Mouse (Mus musculus): ENCODE data around the gene Aprt.
"Not testable (repeated sequence)": the region's sequence is repeated elsewhere in the genome, so short reads cannot be mapped to it uniquely, and the experiment has no call there.

Aprt gene

DNA sequence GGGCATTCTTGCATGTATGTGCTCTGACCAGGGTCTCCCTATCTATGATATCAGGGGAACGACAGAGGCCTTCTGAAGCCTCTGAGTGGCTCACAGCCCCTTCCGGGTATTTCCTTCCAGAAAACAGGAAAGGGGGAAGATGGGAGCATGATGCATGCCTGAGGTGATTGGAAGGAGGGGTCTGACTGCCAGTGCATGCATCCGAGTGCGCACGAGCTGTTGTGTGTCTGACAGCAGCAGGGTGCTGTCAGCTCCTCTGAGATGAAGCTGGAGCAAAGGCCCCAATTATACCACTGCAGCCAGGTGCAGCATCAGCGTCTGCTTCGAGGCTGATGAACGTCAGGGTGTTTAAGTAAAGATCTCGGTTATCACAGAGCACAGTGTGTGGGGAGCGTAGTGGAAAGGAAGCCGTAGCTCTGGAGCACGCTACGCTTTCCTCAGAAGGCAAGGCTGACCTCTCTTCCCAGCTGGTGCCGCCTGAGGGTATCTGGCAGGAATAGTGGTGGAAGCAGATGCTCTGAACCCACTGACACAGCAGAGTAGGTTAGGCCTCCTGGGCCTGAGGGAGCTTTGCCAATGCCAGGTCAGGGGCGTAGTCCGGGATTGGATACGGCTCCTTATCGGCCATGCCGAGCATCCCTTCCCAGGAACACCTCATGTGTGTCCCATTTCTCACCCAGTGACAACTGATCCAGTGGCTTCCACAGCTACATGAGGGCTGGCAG is 17.2 kb upstream of the Aprt start:
- in situ Hi-C loops (cut with MboI; ENCODE audit: unreplicated experiment in 2 of 2) = no loop called here

DNA sequence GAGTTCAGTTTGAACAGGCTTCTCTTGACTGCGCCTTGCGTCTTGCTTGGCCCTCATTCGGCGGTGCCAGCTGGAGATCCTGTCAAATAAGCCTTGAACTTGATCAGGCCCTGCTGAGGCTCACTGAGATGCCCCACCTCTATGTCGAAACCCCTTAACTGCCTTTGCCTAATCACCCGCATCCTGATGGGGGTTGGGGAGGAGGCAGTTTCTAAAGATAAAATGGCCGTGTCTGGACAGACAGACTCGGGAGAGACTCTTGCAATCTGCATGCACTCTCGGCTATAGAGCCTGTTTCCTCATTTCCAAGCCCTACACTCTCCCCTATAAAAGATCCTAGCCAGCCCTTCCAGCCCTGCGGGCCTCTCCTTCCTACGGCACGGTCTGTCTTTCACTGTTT is 16.5 kb upstream of the Aprt start:
- in situ Hi-C loops (cut with MboI; ENCODE audit: unreplicated experiment in 2 of 2) = no loop called here

DNA sequence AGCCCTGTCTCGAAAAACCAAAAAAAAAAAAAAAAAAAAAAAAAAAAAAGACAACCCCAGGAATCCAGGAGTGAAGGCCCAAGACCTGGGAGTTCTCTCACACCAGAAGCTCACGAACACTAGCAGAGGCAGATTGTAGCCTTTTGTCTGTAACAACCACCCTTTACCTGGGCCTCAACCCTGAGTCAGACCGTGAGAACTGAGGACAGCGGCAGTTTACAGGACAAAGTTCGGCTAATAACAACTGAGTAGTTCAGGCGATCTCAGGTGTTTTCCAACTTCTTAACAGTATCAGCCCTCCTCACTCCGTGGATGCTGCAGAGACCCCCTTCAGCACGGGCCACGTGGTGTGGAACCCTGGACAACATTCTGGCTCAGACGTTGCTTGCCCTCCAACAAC is 10.0 kb upstream of the Aprt start:
- in situ Hi-C loops (cut with MboI; ENCODE audit: unreplicated experiment in 2 of 2) = no loop called here

DNA sequence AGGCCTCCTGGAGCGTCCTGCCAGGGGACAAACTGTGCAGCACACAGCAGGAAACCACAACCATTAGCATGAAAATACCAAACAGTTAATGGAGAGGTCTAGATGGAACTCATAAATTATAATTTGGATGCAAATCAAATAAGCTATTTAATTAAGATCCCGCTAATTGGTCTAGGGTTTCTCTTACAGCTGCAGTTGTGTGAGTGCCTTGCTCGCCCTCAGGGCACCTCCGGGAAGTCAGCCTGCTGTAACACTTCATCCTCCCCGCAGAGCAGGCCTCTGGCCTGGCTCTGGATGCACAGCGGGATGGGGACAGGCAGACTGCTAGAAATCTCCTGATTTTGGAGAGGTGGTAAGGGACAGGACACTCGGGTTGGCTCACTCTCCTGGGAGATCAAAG is 9.5 kb upstream of the Aprt start:
- in situ Hi-C loops (cut with MboI; ENCODE audit: unreplicated experiment in 2 of 2) = no loop called here

DNA sequence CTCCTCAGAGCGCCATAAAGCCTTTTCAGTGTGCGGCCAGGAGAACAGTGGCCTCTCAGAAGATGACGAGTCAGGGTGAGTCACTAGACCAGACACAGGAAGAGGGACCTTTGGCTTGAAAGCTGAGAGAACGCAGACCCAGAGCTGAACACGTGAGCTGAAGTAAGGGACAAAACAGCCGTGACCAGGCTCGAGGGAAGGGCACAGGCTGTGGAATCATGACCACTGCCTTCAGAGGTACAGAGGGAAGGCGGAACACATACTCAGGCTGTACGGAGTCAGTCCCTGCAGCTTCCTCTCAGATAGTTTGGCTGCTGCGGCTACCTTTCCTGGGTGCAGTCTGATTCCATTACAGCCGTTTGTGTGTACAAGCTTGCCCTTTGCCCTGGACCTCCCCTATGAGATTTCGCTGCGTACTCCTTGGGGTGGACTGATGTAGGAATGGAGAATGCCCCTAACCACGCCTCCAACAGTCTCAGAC is 8.7 kb upstream of the Aprt start:
- in situ Hi-C loops (cut with MboI; ENCODE audit: unreplicated experiment in 2 of 2) = no loop called here

- in situ Hi-C loops (cut with MboI; ENCODE audit: unreplicated experiment in 2 of 2) = no loop called here
These were observed 8.3 kb upstream of the Aprt start for GRCm38 (mm10) chr8:122584981-122585380.

GRCm38 (mm10) chr8:122580926-122581325 is 4.2 kb upstream of the Aprt start:
- in situ Hi-C loops (cut with MboI; ENCODE audit: unreplicated experiment in 2 of 2) = no loop called here

- in situ Hi-C loops (cut with MboI; ENCODE audit: unreplicated experiment in 2 of 2) = no loop called here
These were observed 2.5 kb upstream of the Aprt start for GRCm38 (mm10) chr8:122579196-122579595.

DNA sequence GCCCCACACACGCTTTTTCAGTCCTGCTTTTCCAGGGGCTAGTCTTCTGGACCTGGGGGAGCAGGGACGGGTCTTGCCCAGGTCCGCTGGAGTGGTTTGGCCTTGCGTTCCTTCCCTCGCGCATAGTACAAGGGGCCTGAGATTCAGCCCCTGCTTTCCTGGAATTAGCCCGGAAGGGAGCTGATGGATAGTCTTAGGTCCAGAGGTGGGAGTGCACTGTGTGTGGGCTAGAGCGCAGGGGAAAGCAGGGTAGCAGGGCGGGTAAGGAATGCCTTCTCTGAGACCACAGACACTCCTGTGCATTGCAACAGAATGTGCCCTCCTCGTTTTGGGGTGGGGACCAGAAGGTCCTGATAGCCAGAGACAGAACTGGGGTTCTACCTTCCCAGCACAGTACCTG is 407 bp upstream of the Aprt start:
- in situ Hi-C loops (cut with MboI; ENCODE audit: unreplicated experiment in 2 of 2) = no loop called here

DNA sequence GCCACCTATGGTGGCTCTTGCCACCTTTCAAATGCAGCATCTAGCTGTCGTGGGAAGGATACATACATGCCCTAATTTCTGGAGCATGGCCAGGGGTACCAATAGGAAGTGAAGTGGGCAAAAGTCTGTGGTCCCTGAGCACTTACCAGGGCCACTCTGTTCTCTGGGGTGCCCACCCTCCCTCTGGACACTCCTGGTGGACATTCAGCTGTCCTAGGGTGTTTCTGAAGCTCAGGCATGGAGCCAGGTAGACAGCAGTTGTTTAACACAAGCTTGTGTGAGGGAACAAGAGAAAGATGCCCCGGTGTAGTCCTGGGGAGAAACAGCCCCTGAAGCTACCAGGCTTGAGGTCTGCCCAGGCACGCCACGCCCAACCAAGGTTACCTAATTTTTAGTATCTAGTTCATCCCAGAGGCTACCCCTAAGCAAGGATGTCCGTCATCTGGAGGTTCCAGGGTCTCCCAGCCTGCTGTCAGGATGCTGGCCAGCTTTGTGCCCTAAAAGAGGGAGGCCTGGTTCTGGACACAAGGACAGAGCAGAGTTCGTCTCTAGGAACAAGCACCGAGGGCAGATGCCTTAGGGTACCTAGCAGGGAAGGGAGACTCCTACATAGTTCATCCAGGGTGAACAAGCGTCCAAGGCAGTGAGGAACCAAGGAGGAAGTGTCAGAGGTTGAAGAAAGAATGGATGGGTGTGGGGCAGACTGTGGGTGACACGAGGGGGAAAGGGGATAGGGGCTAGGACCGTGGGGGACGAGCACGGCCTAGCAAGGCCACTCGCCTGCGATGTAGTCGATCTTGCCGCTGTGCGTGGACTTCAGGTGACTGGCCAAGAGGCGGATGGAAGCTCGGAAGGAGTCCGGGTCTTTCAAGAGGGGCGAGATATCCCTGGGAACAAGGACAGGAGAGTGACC is 718 bp downstream of the Aprt start:
- in situ Hi-C loops (cut with MboI; ENCODE audit: unreplicated experiment in 2 of 2) = no loop called here

- in situ Hi-C loops (cut with MboI; ENCODE audit: unreplicated experiment in 2 of 2) = no loop called here
These were observed 1.4 kb downstream of the Aprt start for GRCm38 (mm10) chr8:122575286-122575685.

DNA sequence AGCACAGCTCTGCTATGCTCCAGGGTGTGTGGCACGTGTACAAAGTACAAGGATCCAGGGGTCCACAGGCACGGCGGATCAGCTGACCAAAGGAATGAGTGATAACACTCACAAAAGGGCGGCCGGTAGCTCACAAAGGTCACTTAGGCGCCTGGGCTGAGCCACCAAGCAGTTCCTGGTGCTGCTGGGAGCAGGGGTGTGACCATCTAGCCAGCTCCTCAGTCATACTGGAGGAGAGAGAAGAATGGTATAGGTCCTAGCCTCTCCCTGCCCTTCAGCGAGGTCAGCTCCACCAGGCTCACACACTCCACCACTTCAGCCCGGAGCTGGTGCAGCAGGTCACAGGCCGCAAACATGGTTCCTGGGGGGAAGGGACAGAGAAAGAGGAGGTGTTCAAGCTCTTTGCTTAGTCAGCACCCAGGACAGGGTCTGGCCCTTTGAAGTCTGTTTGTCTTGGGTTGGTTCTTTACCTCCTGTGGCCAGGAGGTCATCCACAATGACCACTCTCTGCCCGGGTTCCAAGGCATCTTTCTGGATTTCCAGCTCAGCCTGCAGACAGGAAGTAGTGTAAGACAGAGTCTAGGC is 1.9 kb downstream of the Aprt start:
- in situ Hi-C loops (cut with MboI; ENCODE audit: unreplicated experiment in 2 of 2) = no loop called here

DNA sequence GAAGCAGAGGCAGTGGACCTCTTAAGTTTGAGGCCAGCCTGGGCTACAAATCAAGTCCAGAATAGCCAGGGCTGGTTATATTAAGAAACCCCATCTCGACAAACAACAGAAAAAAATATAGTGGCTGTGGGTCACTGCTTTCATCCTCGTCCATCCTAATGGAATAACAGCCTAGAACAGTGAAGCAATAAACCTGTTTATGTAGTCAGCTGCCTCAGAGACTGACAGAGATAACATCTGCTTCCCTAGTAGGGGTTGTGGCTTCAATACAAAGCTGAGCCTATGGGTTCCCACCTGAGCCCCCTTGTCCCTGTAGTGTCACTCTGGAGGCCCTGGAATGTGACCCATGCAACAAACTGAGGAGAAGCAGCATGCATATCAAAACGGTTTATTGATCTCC is 2.4 kb downstream of the Aprt start:
- in situ Hi-C loops (cut with MboI; ENCODE audit: unreplicated experiment in 2 of 2) = no loop called here

- in situ Hi-C loops (cut with MboI; ENCODE audit: unreplicated experiment in 2 of 2) = no loop called here
These were observed 3.1 kb downstream of the Aprt start for GRCm38 (mm10) chr8:122573577-122573976.

DNA sequence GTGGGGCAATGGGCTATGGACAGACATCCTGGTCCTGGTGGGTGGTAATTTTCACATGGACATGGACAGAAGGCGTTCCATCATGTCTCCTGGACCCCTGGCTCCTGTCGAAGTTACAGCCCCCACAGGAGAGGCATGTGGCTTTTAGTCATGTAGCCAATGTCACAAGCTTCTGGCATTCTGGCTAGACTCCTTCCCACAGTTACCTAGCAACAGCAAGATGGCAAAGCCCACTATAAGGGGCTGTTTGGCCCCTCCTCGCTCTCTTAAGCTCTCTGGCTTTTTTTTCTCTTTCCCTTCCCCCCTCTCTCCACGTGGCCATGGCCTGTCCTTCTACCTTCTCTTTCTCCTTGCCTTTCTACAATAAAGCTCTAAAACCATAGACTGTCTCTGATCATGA is 3.5 kb downstream of the Aprt start:
- in situ Hi-C loops (cut with MboI; ENCODE audit: unreplicated experiment in 2 of 2) = not testable (repeated sequence)

- in situ Hi-C loops (cut with MboI; ENCODE audit: unreplicated experiment in 2 of 2) = no loop called here
These were observed 4.0 kb downstream of the Aprt start for GRCm38 (mm10) chr8:122572751-122573150.

GRCm38 (mm10) chr8:122571750-122572267 is 4.9 kb downstream of the Aprt start:
- in situ Hi-C loops (cut with MboI; ENCODE audit: unreplicated experiment in 2 of 2) = no loop called here

- in situ Hi-C loops (cut with MboI; ENCODE audit: unreplicated experiment in 2 of 2) = no loop called here
These were observed 5.6 kb downstream of the Aprt start for GRCm38 (mm10) chr8:122571153-122571552.

- in situ Hi-C loops (cut with MboI; ENCODE audit: unreplicated experiment in 2 of 2) = loop anchor here (5.0 kb wide), 1 partner anchor 37 kb away; no protein-coding TSS in a partner anchor
These were observed 6.7 kb downstream of the Aprt start for GRCm38 (mm10) chr8:122569996-122570395.

GRCm38 (mm10) chr8:122569329-122569728 is 7.4 kb downstream of the Aprt start:
- in situ Hi-C loops (cut with MboI; ENCODE audit: unreplicated experiment in 2 of 2) = loop anchor here (5.0 kb wide), 1 partner anchor 38 kb away; no protein-coding TSS in a partner anchor

- in situ Hi-C loops (cut with MboI; ENCODE audit: unreplicated experiment in 2 of 2) = loop anchor here (5.0 kb wide), 1 partner anchor 38 kb away; no protein-coding TSS in a partner anchor
These were observed 7.8 kb downstream of the Aprt start for GRCm38 (mm10) chr8:122568881-122569309.
